Mouse (Mus musculus): ENCODE data around the gene Ktn1.

Ktn1 gene

GRCm38 (mm10) chr14:47648218-47648617 lies at the start of gene Ktn1:
Gene Ktn1 (plus strand): TSS chr14:47648448.
- DNase-seq (ENCODE audit: low read depth, low spot score), result peak; percentile 27

- no peak for DNase-seq (ENCODE audit: low read depth, low spot score)
Measured at GRCm38 (mm10) chr14:47613254-47613653, 35.0 kb upstream of the Ktn1 start.

GRCm38 (mm10) chr14:47618891-47619290 lies 29.4 kb upstream of the Ktn1 start:
- no peak for DNase-seq (ENCODE audit: low read depth, low spot score)

GRCm38 (mm10) chr14:47621901-47622300 lies 26.3 kb upstream of the Ktn1 start:
- no peak for DNase-seq (ENCODE audit: low read depth, low spot score)

GRCm38 (mm10) chr14:47624837-47625236 lies 23.4 kb upstream of the Ktn1 start:
- DNase-seq (ENCODE audit: low read depth, low spot score), result no peak

- DNase-seq (ENCODE audit: low read depth, low spot score), result no peak
Measured at GRCm38 (mm10) chr14:47626143-47626542, 22.1 kb upstream of the Ktn1 start.

GRCm38 (mm10) chr14:47626812-47627211 lies 21.4 kb upstream of the Ktn1 start:
- no peak for DNase-seq (ENCODE audit: low read depth, low spot score)

- DNase-seq (ENCODE audit: low read depth, low spot score), result no peak
Measured at GRCm38 (mm10) chr14:47627360-47627759, 20.9 kb upstream of the Ktn1 start.

- no peak for DNase-seq (ENCODE audit: low read depth, low spot score)
Measured at GRCm38 (mm10) chr14:47632419-47632818, 15.8 kb upstream of the Ktn1 start.

- DNase-seq (ENCODE audit: low read depth, low spot score), result no peak
Measured at GRCm38 (mm10) chr14:47634410-47634809, 13.8 kb upstream of the Ktn1 start.

- DNase-seq (ENCODE audit: low read depth, low spot score), result no peak
Measured at GRCm38 (mm10) chr14:47634846-47635245, 13.4 kb upstream of the Ktn1 start.

- no peak for DNase-seq (ENCODE audit: low read depth, low spot score)
Measured at GRCm38 (mm10) chr14:47638316-47638895, 9.8 kb upstream of the Ktn1 start.

GRCm38 (mm10) chr14:47645620-47646019 lies 2.6 kb upstream of the Ktn1 start:
- no peak for DNase-seq (ENCODE audit: low read depth, low spot score)

- no peak for DNase-seq (ENCODE audit: low read depth, low spot score)
Measured at GRCm38 (mm10) chr14:47646246-47646645, 2.0 kb upstream of the Ktn1 start.

- DNase-seq (ENCODE audit: low read depth, low spot score), result no peak
Measured at GRCm38 (mm10) chr14:47646696-47647516, 1.3 kb upstream of the Ktn1 start.

- peak; percentile 68 for DNase-seq (ENCODE audit: low read depth, low spot score)
Measured at GRCm38 (mm10) chr14:47648706-47649630, 720 bp downstream of the Ktn1 start.

GRCm38 (mm10) chr14:47649631-47650337 lies 1.5 kb downstream of the Ktn1 start:
- DNase-seq (ENCODE audit: low read depth, low spot score), result peak; percentile 52

GRCm38 (mm10) chr14:47650338-47650720 lies 2.1 kb downstream of the Ktn1 start:
- no peak for DNase-seq (ENCODE audit: low read depth, low spot score)

GRCm38 (mm10) chr14:47651272-47651671 lies 3.0 kb downstream of the Ktn1 start:
- no peak for DNase-seq (ENCODE audit: low read depth, low spot score)

GRCm38 (mm10) chr14:47655444-47655843 lies 7.2 kb downstream of the Ktn1 start:
- DNase-seq (ENCODE audit: low read depth, low spot score), result no peak

GRCm38 (mm10) chr14:47663844-47664469 lies 15.7 kb downstream of the Ktn1 start:
- DNase-seq (ENCODE audit: low read depth, low spot score), result no peak
